ENCODE assay signal across 12 mouse cellular contexts in genomic region chr3:151891336-151891735, GRCm38 (mm10). TPM values are rescaled to one million over a fixed set of nuclear protein-coding genes. Genes with fewer than 3 reads are reported as not detected.
DNase-seq lines count a peak whose midpoint lies in the region; ATAC-seq and TF ChIP-seq lines count a peak whose summit lies in the region.
"Had no signal": no experiment of that assay in that cellular context is flagged by ENCODE, and none has a peak within 500 bp of the region (broad histone marks: within the 10 kb centered on the region; RNA-seq: fewer than 3 reads in every experiment).

No protein-coding gene starts in this region.

- no peak for TF ChIP-seq CTCF in lung, adult 2 months (IDR thresholded peaks at IDR 0.05; ENCODE audit: insufficient read depth, low read length)

- H3K4me1 ChIP-seq in heart, embryonic 15.5 days (replicated peaks), result peaks cover 21% of the 10 kb centered on the region
- peaks cover 31% of the 10 kb centered on the region for H3K4me1 ChIP-seq in lung, embryonic 15.5 days
- H3K4me1 ChIP-seq in lung, adult 2 months (ENCODE audit: control insufficient read depth, insufficient read depth, low read length), result 0 out of 2 replicates have a peak, but pooled peaks cover 2% of the 10 kb centered on the region
- peaks cover 25% of the 10 kb centered on the region for H3K4me1 ChIP-seq in embryonic facial prominence, embryonic 12.5 days

- 68% methylated on average over 3 of the region's 3 CpGs for WGBS in heart, embryonic 15.5 days
- WGBS in lung, embryonic 15.5 days, result 58% methylated on average over 3 of the region's 3 CpGs
- WGBS in lung, adult 2 months, result 71% methylated on average over 3 of the region's 3 CpGs
- WGBS in embryonic facial prominence, embryonic 12.5 days, result 40% methylated on average over 3 of the region's 3 CpGs

- intact Hi-C loops in heart, postnatal 10 days (cut with DNase I), result loop anchor here (5.0 kb wide), 1 partner anchor 176 kb away; no protein-coding TSS in a partner anchor

- H3ac ChIP-seq in myocyte (ENCODE audit: control insufficient read depth, insufficient read length), result no peak overlapping the region

- no peak for DNase-seq in heart, postnatal 10 days
- no peak for DNase-seq in lung, adult 2 months
- no peak for DNase-seq in urinary bladder, postnatal 36 days (ENCODE audit: low spot score in 2 of 2)
- no peak for DNase-seq in cerebellum, adult 9-10 months

- H3K4me3 ChIP-seq in heart, embryonic 15.5 days, result no peak overlapping the region
- no peak overlapping the region for H3K4me3 ChIP-seq in lung, embryonic 15.5 days
- H3K4me3 ChIP-seq in lung, adult 2 months (replicated peaks; ENCODE audit: extremely low read depth, low read depth, low read length), result no peak overlapping the region
- H3K4me3 ChIP-seq in embryonic facial prominence, embryonic 12.5 days, result no peak overlapping the region
- no peak overlapping the region for H3K4me3 ChIP-seq in myocyte

- no peaks in the 10 kb centered on the region for H3K27me3 ChIP-seq in heart, embryonic 15.5 days
- H3K27me3 ChIP-seq in lung, embryonic 15.5 days, result no peaks in the 10 kb centered on the region
- no peaks in the 10 kb centered on the region for H3K27me3 ChIP-seq in embryonic facial prominence, embryonic 12.5 days
- H3K27me3 ChIP-seq in myocyte (ENCODE audit: control insufficient read depth, insufficient read depth, insufficient read length), result no peaks in the 10 kb centered on the region
- H3K27me3 ChIP-seq: CH12.LX had no signal

- no peak overlapping the region for H3K4me2 ChIP-seq in heart, embryonic 15.5 days
- no peak overlapping the region for H3K4me2 ChIP-seq in lung, embryonic 15.5 days
- H3K4me2 ChIP-seq in embryonic facial prominence, embryonic 12.5 days (replicated peaks), result no peak overlapping the region
- H3K4me2 ChIP-seq in myocyte (ENCODE audit: low read depth), result peak overlapping the region; percentile 38
- H3K4me2 ChIP-seq: liver, embryonic 11.5 days had no signal

- H3K27ac ChIP-seq in heart, embryonic 15.5 days, result peak overlapping the region; percentile 35; the same call in 1 of the 2 replicates
- peak overlapping the region; percentile 53; the same call in 1 of the 2 replicates for H3K27ac ChIP-seq in lung, embryonic 15.5 days
- peak overlapping the region; percentile 90 for H3K27ac ChIP-seq in embryonic facial prominence, embryonic 12.5 days

- no peaks in the 10 kb centered on the region for H3K36me3 ChIP-seq in heart, embryonic 15.5 days
- H3K36me3 ChIP-seq in lung, embryonic 15.5 days, result no peaks in the 10 kb centered on the region
- no peaks in the 10 kb centered on the region for H3K36me3 ChIP-seq in embryonic facial prominence, embryonic 12.5 days
- no peaks in the 10 kb centered on the region for H3K36me3 ChIP-seq in myocyte (ENCODE audit: control insufficient read depth, insufficient read depth)

- no peaks in the 10 kb centered on the region for H3K79me2 ChIP-seq in myocyte (ENCODE audit: control insufficient read depth, insufficient read depth)

- no peak for TF ChIP-seq POLR2A in lung, adult 2 months (IDR thresholded peaks at IDR 0.05; ENCODE audit: borderline replicate concordance, extremely low read depth, low read depth, low read length)
- TF ChIP-seq POLR2A in myocyte (IDR thresholded peaks at IDR 0.05; ENCODE audit: insufficient read length, low read depth), result no peak

- no peak overlapping the region for H3K9ac ChIP-seq in heart, embryonic 15.5 days
- H3K9ac ChIP-seq in lung, embryonic 15.5 days, result no peak overlapping the region
- no peak overlapping the region for H3K9ac ChIP-seq in embryonic facial prominence, embryonic 12.5 days

- no peaks in the 10 kb centered on the region for H3K9me3 ChIP-seq in heart, embryonic 15.5 days (replicated peaks)
- no peaks in the 10 kb centered on the region for H3K9me3 ChIP-seq in lung, embryonic 15.5 days
- no peaks in the 10 kb centered on the region for H3K9me3 ChIP-seq in embryonic facial prominence, embryonic 12.5 days

- ATAC-seq in heart, embryonic 15.5 days (replicated peaks; ENCODE audit: insufficient number of reproducible peaks, insufficient read depth, low FRiP score, low read depth), result no peak
- ATAC-seq in lung, embryonic 15.5 days (ENCODE audit: borderline replicate concordance, extremely low read depth, low FRiP score, low TSS enrichment), result no peak
- ATAC-seq in embryonic facial prominence, embryonic 12.5 days (ENCODE audit: insufficient number of reproducible peaks, insufficient read depth, low FRiP score, low TSS enrichment), result no peak

TF ChIP-seq in myocyte, 11 proteins besides CTCF, POLR2A, EP300 and RAD21:
- TF ChIP-seq MYOD1 (IDR thresholded peaks at IDR 0.05; ENCODE audit: control insufficient read depth in 1 of 3, insufficient read length in 2 of 3, low read depth in 2 of 3), result no peak
- no peak for TF ChIP-seq MYOG (IDR thresholded peaks at IDR 0.05; ENCODE audit: control insufficient read depth in 1 of 3, insufficient read depth in 1 of 3, insufficient read length in 2 of 3, low read depth in 2 of 3)
- TF ChIP-seq E2F4 (IDR thresholded peaks at IDR 0.05; ENCODE audit: insufficient read depth), result no peak
- no peak for TF ChIP-seq CEBPB (IDR thresholded peaks at IDR 0.05; ENCODE audit: insufficient read depth, poor library complexity, severe bottlenecking)
- TF ChIP-seq TCF12 (IDR thresholded peaks at IDR 0.05; ENCODE audit: insufficient read depth, poor library complexity, severe bottlenecking), result no peak
- TF ChIP-seq USF1 (IDR thresholded peaks at IDR 0.05; ENCODE audit: low read depth), result no peak
- no peak for TF ChIP-seq MAX (IDR thresholded peaks at IDR 0.05; ENCODE audit: low read depth)
- no peak for TF ChIP-seq TCF3 (IDR thresholded peaks at IDR 0.05; ENCODE audit: insufficient read length, low read depth)
- TF ChIP-seq REST (IDR thresholded peaks at IDR 0.05; ENCODE audit: insufficient read depth, insufficient read length), result no peak
- TF ChIP-seq POLR2AphosphoS2 (IDR thresholded peaks at IDR 0.05; ENCODE audit: insufficient read length, low read depth), result no peak
- TF ChIP-seq SRF (IDR thresholded peaks at IDR 0.05; ENCODE audit: control insufficient read depth, insufficient read length, low read depth), result no peak

RNA-seq across cellular contexts. Expression of gene Ptgfr, which starts 53.9 kb away (rescaled TPM):
- 1.2 and 1.3 TPM in 2 replicates for polyA plus RNA-seq in heart, embryonic 15.5 days (2015; fragmentation: Nextera tagmentation; extraction: Ambion mirVana)
- 1 to 10 TPM in 1 of 2 experiments, under 1 TPM in 1; 0.92 to 1.6 TPM for total RNA-seq in heart, postnatal 10 days (2021)
- 0.31 and 0.59 TPM in 2 replicates for polyA plus RNA-seq in lung, embryonic 15.5 days (2015; fragmentation: Nextera tagmentation; extraction: Ambion mirVana)
- 4.1 and 7.4 TPM in 2 replicates for polyA plus RNA-seq in lung, adult 2 months (2012; rRNA removed)
- 3.3 and 4.5 TPM in 2 replicates for polyA plus RNA-seq in embryonic facial prominence, embryonic 12.5 days (2016; fragmentation: Nextera tagmentation; extraction: Ambion mirVana)
- 0.02 TPM for polyA plus RNA-seq in myocyte (2012; fragmentation: generic; extraction: Trizol)
- total RNA-seq: adrenal gland, postnatal 25 days; CH12.LX; monocyte, adult 5-6 weeks had no signal

Comparison
In these comparisons a context has a peak if more than half of its experiments do, and no peak if none do; other contexts are left out.
1. H3K27ac ChIP-seq: peak in every context shown above with its lines; median percentile 90 in embryonic facial prominence, embryonic 12.5 days; 53 in lung, embryonic 15.5 days; 35 in heart, embryonic 15.5 days.